Mouse (Mus musculus) thymus, adult 2 months (tissue): ENCODE data around the gene Prep. TPM values are rescaled to one million over a fixed set of nuclear protein-coding genes. Genes with fewer than 3 reads are reported as not detected.

Source experiments
- DNase-seq: peaks from one replicate; pipeline ENCODE4 v3.0.0; 2021
- H3K27ac ChIP-seq: fragments of 200-500 bp; 2 replicates; pipeline ENCODE4 v1.5.1; 2012; ENCODE audit warnings: low read length, control low read depth; ENCODE audit not compliant: control insufficient read depth, insufficient read depth
- H3K27me3 ChIP-seq: fragments of 200-500 bp; 2 replicates; pipeline ENCODE4 v1.6.1; 2012; ENCODE audit warnings: mild to moderate bottlenecking, low read length, moderate library complexity, mixed read lengths; ENCODE audit not compliant: control insufficient read depth, insufficient read depth
- H3K36me3 ChIP-seq: fragments of 200-500 bp; 2 replicates; pipeline ENCODE4 v1.6.1; 2012; ENCODE audit warnings: mild to moderate bottlenecking, low read length, moderate library complexity; ENCODE audit not compliant: control insufficient read depth, insufficient read depth
- H3K4me1 ChIP-seq: fragments of 200-500 bp; replicated peaks from 2 replicates; pipeline ENCODE4 v1.6.1; 2012; ENCODE audit warnings: low read length; ENCODE audit not compliant: control insufficient read depth, insufficient read depth
- H3K4me3 ChIP-seq: fragments of 200-500 bp; 2 replicates; pipeline ENCODE4 v1.5.1; 2012; ENCODE audit warnings: mild to moderate bottlenecking, low read length, control low read depth, moderate library complexity; ENCODE audit not compliant: control insufficient read depth, insufficient read depth
- CTCF ChIP-seq: fragments of 200-500 bp; IDR thresholded peaks from 2 replicates; pipeline ENCODE4 v1.5.1; 2012; ENCODE audit warnings: mild to moderate bottlenecking, control low read depth, low read length, moderate library complexity, borderline replicate concordance; ENCODE audit not compliant: control insufficient read depth, poor library complexity, insufficient read depth; ENCODE audit errors: extremely low read depth
- POLR2A ChIP-seq: fragments of 200-500 bp; IDR thresholded peaks from 2 replicates; pipeline ENCODE4 v1.6.1; 2012; ENCODE audit warnings: mild to moderate bottlenecking, low read length, control low read depth, moderate library complexity; ENCODE audit not compliant: control insufficient read depth, poor library complexity, insufficient read depth; ENCODE audit errors: extremely low read depth
- WGBS: fragments of 180-500 bp; shearing (Covaris S2); methylation state at CpG from one replicate; pipeline ENCODE4 v1.1.7; 2018; 5-methylcytosine and 5-hydroxymethylcytosine counted together
- polyA plus RNA-seq: library from polyadenylated mRNA; depleted of rRNA; stranded (reverse); fragments of >200 nt; gene quantifications from 2 replicates; pipeline ENCODE4 v1.2.3, GENCODE M21; 2012

Gene Prep
- polyA plus RNA-seq, 1 experiment = 28.1 TPM

DNA sequence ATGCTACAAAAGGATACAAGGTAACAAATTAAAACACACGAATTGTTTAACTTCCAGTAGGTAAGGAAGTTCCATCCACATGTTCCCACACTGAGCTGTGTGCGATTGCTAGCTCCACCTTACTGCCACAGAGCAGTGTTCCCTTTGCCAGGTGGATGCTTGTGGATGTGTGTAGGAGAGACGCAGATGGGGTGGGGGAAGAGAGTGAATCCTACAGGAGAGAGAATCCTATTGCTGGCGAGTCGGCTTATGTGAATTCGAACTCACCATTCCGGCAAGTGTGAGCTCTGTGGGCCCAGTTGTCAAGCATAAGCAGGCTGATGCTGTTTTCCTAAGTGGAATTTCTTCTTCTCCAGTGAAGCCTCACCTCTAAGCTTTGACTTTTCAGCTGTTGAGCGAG lies 42.0 kb downstream of the Prep start:
- peak overlapping the region; percentile 40 for H3K4me3 ChIP-seq
- no peaks in the 10 kb centered on the region for H3K27me3 ChIP-seq
- H3K27ac ChIP-seq = peak overlapping the region; percentile 52; the same call in 1 of the 2 replicates
- no peak for DNase-seq
- WGBS = 94% methylated on average over 8 of the region's 8 CpGs
- H3K36me3 ChIP-seq = peaks cover 30% of the 10 kb centered on the region
- H3K4me1 ChIP-seq = peaks cover 7% of the 10 kb centered on the region
- TF ChIP-seq CTCF (no peak), POLR2A (no peak)

GRCm38 (mm10) chr10:45109974-45110373 lies 43.0 kb downstream of the Prep start:
- TF ChIP-seq CTCF = no peak
- Histone ChIP-seq H3K36me3 (peaks cover 31% of the 10 kb centered on the region), H3K27ac (no peak overlapping the region), H3K4me3 (no peak overlapping the region), H3K4me1 (peaks cover 6% of the 10 kb centered on the region), H3K27me3 (no peaks in the 10 kb centered on the region)
- DNase-seq = no peak
- 96% methylated on average over 6 of the region's 6 CpGs for WGBS

- Histone ChIP-seq H3K27me3 (no peaks in the 10 kb centered on the region), H3K4me3 (no peak overlapping the region), H3K27ac (no peak overlapping the region), H3K36me3 (peaks cover 48% of the 10 kb centered on the region), H3K4me1 (peaks cover 2% of the 10 kb centered on the region)
- 92% methylated on average over 11 of the region's 11 CpGs for WGBS
- no peak for TF ChIP-seq CTCF
- no peak for TF ChIP-seq POLR2A
- DNase-seq = no peak
These were observed 45.9 kb downstream of the Prep start for GRCm38 (mm10) chr10:45112927-45113326.

DNA sequence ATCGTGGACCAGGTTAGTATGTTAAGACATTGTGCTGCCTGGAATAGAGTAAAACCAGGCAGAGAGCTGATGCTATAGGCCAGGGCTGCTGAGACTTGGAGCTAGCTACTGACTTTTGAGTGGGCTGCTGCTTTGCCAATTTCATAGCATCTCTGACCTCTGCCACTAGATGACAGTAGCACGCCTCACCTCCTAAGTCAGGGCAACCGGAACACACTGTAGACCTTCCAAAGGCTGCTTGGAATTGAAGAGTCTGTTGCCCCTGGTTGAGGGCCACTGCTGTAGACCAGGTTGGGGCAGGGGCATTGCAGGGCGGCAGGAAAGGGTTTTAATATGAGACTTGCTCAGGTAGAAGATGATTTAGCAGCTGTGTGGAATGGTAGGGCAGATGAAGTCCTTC lies 47.5 kb downstream of the Prep start:
- WGBS = 89% methylated on average over 4 of the region's 4 CpGs
- H3K27ac ChIP-seq = no peak overlapping the region
- H3K36me3 ChIP-seq = peaks cover 46% of the 10 kb centered on the region
- peak; percentile 59 for DNase-seq
- H3K4me3 ChIP-seq = no peak overlapping the region
- H3K4me1 ChIP-seq = peaks cover 2% of the 10 kb centered on the region; the same call in 1 of the 2 replicates
- TF ChIP-seq CTCF = no peak
- no peak for TF ChIP-seq POLR2A
- H3K27me3 ChIP-seq = no peaks in the 10 kb centered on the region

- H3K4me3 ChIP-seq = no peak overlapping the region
- no peaks in the 10 kb centered on the region for H3K27me3 ChIP-seq
- no peak overlapping the region for H3K27ac ChIP-seq
- peaks cover 56% of the 10 kb centered on the region for H3K36me3 ChIP-seq
- H3K4me1 ChIP-seq = peaks cover 2% of the 10 kb centered on the region; the same call in 1 of the 2 replicates
- TF ChIP-seq POLR2A = no peak
- no peak for DNase-seq
- 94% methylated on average over 5 of the region's 5 CpGs for WGBS
These were observed 49.8 kb downstream of the Prep start for GRCm38 (mm10) chr10:45116832-45117231.

DNA sequence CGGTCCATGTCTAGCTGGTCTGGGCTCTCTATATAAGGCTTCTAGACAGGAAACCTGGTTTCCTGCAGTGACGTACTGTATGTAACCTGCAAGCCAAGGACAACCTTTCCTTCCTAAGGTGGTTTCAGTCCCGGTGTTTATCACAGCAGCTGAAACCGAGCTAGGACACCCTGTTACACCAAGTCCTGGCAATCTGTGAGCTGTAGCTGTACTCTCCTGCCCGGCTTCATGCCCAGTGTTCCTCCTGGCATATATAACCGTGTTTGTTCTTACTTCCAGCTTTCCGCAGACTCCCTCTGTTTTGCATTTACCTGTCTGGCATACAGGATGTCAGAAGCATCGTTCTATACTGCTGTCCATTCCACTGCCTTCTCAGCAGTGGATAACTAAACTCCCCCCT lies 51.4 kb downstream of the Prep start:
- Histone ChIP-seq H3K27me3 (no peaks in the 10 kb centered on the region), H3K4me3 (no peak overlapping the region), H3K27ac (no peak overlapping the region), H3K36me3 (peaks cover 48% of the 10 kb centered on the region), H3K4me1 (peaks cover 12% of the 10 kb centered on the region)
- DNase-seq = no peak
- WGBS = 92% methylated on average over 8 of the region's 8 CpGs
- TF ChIP-seq CTCF (no peak), POLR2A (no peak)

- Histone ChIP-seq H3K27ac (no peak overlapping the region), H3K36me3 (peaks cover 52% of the 10 kb centered on the region), H3K4me3 (no peak overlapping the region), H3K4me1 (peaks cover 27% of the 10 kb centered on the region), H3K27me3 (no peaks in the 10 kb centered on the region)
- no peak for TF ChIP-seq CTCF
- TF ChIP-seq POLR2A = no peak
- DNase-seq = no peak
- WGBS = 93% methylated on average over 3 of the region's 3 CpGs
These were observed 54.6 kb downstream of the Prep start for GRCm38 (mm10) chr10:45121637-45122036.
